Mouse (Mus musculus): ENCODE measurements at regions not wholly inside any gene's neighbourhood (a gene's known extent, or its start where the extent isn't known, plus 50 kb on each side); places are given as distances from the start of the nearest gene placed in this dataset.
A peak's percentile ranks its signal among the peaks of the same experiment; 100 is the strongest.

DNA sequence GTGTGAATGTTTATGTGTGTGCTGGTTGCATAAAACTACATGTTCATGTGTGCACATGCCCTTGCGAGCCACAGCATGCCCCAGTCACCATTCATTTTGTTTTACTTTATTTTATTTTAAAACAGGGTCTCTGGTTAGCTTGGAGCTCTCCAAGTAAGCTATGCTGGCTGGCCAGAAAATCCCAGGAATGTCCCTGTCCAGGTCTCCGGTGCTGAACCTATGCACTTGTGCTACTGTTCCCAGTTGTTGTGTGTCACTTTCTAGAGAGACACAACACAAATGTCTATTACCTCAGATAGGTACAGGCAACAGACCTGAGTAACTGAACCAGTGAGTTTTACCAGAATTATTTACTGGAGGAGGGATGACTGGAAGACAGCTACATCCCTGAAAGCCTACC is 530.4 kb upstream of the Castor2 start:
- WGBS: 91% methylated on average over 2 of the region's 2 CpGs
- H3K9ac ChIP-seq: no peak overlapping the region
- H3K4me2 ChIP-seq: no peak overlapping the region
- no peaks in the 10 kb centered on the region for H3K36me3 ChIP-seq
- no peak overlapping the region for H3K4me3 ChIP-seq
- peaks cover 18% of the 10 kb centered on the region for H3K4me1 ChIP-seq (replicated peaks)
- no peak for ATAC-seq (ENCODE audit: low read depth)
- H3K27ac ChIP-seq (replicated peaks): no peak overlapping the region
- no peaks in the 10 kb centered on the region for H3K9me3 ChIP-seq
- no peaks in the 10 kb centered on the region for H3K27me3 ChIP-seq

DNA sequence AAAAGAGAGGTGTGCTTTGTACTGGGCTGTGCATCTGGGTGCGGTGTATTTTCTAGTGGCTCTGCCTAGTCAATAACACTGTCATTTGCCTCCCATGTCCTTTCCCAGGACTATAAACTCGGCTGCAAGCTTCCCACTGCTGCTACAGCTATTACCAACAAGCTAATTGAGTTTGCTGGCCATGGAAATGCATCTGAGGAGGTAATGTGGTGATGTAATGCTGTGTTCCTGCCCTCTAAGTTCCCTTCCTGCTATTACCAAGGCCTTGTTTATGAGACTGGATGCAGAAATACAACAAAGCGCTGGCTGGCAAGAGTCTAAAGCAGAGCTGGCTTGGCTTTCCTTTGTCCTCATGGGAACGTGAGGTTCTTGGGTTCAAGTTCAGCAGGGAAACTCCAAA is 533.0 kb upstream of the Castor2 start:
- ATAC-seq (ENCODE audit: low read depth): no peak
- no peaks in the 10 kb centered on the region for H3K27me3 ChIP-seq

DNA sequence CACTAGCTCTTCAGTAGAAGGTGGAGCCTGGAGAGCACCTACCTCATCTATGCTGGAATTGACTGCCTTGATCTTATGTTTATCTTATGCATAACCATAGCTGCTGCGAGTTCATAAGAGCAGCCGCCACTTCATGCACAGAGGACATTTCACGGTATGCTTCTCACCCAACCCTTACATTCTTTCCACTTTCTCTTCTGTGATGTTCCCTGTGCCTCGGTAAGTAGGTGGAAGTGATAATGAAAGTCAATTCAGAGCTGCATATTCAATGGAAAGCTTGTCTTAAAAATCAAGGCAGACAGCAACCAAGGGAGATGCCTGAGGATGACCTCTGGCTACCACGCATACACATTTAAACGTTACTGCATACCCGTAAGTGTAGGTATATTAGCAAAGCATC is 548.9 kb upstream of the Castor2 start:
- WGBS: 91% methylated on average over 7 of the region's 7 CpGs
- no peak overlapping the region for H3K4me3 ChIP-seq
- no peaks in the 10 kb centered on the region for H3K4me1 ChIP-seq (replicated peaks)
- H3K27ac ChIP-seq (replicated peaks): no peak overlapping the region
- no peaks in the 10 kb centered on the region for H3K36me3 ChIP-seq
- ATAC-seq (ENCODE audit: low read depth): no peak
- no peaks in the 10 kb centered on the region for H3K27me3 ChIP-seq
- no peak overlapping the region for H3K9ac ChIP-seq
- H3K9me3 ChIP-seq: no peaks in the 10 kb centered on the region
- H3K4me2 ChIP-seq: no peak overlapping the region

More for the DNA sequence above, 533.0 kb upstream of the Castor2 start:
- Histone ChIP-seq H3K4me2 (no peak overlapping the region), H3K4me3 (no peak overlapping the region), H3K9ac (no peak overlapping the region), H3K27ac (replicated peaks) (no peak overlapping the region), H3K9me3 (no peaks in the 10 kb centered on the region), H3K36me3 (no peaks in the 10 kb centered on the region), H3K4me1 (replicated peaks) (peaks cover 18% of the 10 kb centered on the region)
- 67% methylated on average over 4 of the region's 4 CpGs for WGBS

DNA sequence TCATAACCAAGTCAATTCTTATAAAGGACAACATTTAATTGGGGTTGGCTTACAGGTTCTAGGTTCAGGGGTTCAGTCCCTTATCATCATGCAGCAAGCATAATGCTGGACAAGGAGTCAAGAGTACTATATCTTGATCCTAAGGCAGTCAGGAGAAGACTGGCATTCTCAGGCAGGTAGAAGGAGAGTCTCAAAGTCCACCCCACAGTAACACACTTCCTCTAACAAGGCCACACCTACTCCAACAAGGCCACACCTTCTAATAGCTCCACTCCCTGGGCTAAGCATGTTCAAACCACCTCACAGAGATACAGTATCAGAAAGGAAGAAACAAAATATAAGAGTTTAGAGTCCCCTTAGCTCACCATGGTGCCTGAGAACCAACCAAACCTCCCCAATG is 557.3 kb upstream of the Castor2 start:
- no peaks in the 10 kb centered on the region for H3K27me3 ChIP-seq
- no peak overlapping the region for H3K9ac ChIP-seq
- no peak for ATAC-seq (ENCODE audit: low read depth)
- no peaks in the 10 kb centered on the region for H3K36me3 ChIP-seq
- H3K27ac ChIP-seq (replicated peaks): no peak overlapping the region
- no peak overlapping the region for H3K4me2 ChIP-seq
- no peak overlapping the region for H3K4me3 ChIP-seq
- H3K4me1 ChIP-seq (replicated peaks): no peaks in the 10 kb centered on the region
- H3K9me3 ChIP-seq: 0 out of 2 replicates have a peak, but pooled peaks cover 4% of the 10 kb centered on the region

DNA sequence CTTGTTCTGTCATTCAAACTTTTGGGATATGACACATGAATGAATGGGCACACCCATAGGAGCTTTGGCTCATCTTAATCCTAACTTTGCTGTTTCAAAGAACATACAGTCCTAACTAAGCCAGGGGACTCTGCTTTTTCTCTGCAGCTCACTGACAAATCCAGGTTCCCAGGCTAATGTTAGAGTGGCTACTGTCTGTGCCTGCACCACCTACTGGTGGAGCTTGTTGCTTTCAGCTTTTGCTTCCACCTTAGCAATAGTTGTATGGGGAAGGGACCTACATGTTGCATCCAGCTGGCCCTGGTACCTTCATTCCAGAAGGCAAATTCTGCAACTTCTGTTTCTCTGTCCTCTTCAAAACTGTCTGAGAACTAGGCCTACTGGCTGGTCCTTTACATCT is 566.8 kb upstream of the Castor2 start:
- Histone ChIP-seq H3K9ac (no peak overlapping the region), H3K9me3 (0 out of 2 replicates have a peak, but pooled peaks cover 4% of the 10 kb centered on the region), H3K4me1 (replicated peaks) (no peaks in the 10 kb centered on the region), H3K4me3 (no peak overlapping the region), H3K27me3 (no peaks in the 10 kb centered on the region), H3K27ac (replicated peaks) (no peak overlapping the region), H3K4me2 (no peak overlapping the region), H3K36me3 (no peaks in the 10 kb centered on the region)
- ATAC-seq (ENCODE audit: low read depth): no peak

DNA sequence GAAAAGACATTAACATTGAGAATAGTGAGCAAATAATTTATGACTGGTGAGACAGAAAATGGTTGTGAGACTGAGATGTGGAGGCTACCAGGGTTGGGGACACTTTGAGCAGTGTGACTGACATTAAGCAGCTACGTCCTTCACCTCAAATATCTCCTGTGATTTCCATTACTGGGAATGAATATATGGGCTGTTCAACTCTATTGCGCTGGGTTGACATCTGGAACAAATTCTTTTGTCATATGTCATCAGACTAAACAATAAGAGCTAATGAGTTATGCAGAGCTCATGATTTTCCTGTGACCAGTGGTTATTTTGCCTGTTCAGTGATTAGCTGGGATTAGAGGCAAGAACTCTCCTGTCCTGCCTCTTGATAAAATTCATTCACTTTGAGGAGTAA is 593.9 kb upstream of the Castor2 start:
- WGBS: 53% methylated on average over 2 of the region's 2 CpGs
- ATAC-seq (ENCODE audit: low read depth): no peak
- no peak overlapping the region for H3K9ac ChIP-seq

DNA sequence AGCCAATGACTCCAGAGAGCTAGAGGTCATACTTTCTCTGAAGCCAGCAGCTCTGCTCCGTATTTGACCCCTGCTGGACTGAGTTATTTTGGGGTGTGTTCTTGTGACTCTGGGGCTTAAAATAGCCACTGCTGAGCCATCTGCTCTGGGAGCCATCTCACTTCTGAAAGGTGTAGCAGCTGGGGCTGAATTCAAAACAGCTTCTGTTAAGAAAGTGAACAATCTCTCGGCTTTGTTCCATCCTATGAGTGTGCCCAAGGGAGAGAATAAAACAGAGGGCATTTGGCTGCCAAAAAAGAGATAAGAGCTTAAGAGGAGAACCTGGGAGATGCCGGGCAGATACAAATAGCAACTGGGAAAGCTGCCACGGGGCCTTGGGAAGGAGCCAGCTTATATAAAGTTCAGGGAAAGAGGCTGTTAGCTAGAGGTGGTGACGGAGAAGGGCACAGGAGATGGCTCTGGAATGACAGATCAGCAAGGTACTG is 611.7 kb upstream of the Castor2 start:
- no peak for ATAC-seq (ENCODE audit: low read depth)
- H3K36me3 ChIP-seq: peaks cover 3% of the 10 kb centered on the region; the same call in 1 of the 2 replicates
- 38% methylated on average over 5 of the region's 5 CpGs for WGBS
- H3K27me3 ChIP-seq: no peaks in the 10 kb centered on the region
- H3K27ac ChIP-seq (replicated peaks): no peak overlapping the region
- H3K9me3 ChIP-seq: no peaks in the 10 kb centered on the region
- no peak overlapping the region for H3K4me2 ChIP-seq
- H3K9ac ChIP-seq: no peak overlapping the region
- H3K4me1 ChIP-seq (replicated peaks): peaks cover 11% of the 10 kb centered on the region
- H3K4me3 ChIP-seq: no peak overlapping the region

More for the DNA sequence above, 593.9 kb upstream of the Castor2 start:
- Histone ChIP-seq H3K4me2 (no peak overlapping the region), H3K27ac (replicated peaks) (no peak overlapping the region), H3K4me1 (replicated peaks) (no peaks in the 10 kb centered on the region), H3K27me3 (no peaks in the 10 kb centered on the region), H3K9me3 (no peaks in the 10 kb centered on the region), H3K36me3 (no peaks in the 10 kb centered on the region), H3K4me3 (no peak overlapping the region)

DNA sequence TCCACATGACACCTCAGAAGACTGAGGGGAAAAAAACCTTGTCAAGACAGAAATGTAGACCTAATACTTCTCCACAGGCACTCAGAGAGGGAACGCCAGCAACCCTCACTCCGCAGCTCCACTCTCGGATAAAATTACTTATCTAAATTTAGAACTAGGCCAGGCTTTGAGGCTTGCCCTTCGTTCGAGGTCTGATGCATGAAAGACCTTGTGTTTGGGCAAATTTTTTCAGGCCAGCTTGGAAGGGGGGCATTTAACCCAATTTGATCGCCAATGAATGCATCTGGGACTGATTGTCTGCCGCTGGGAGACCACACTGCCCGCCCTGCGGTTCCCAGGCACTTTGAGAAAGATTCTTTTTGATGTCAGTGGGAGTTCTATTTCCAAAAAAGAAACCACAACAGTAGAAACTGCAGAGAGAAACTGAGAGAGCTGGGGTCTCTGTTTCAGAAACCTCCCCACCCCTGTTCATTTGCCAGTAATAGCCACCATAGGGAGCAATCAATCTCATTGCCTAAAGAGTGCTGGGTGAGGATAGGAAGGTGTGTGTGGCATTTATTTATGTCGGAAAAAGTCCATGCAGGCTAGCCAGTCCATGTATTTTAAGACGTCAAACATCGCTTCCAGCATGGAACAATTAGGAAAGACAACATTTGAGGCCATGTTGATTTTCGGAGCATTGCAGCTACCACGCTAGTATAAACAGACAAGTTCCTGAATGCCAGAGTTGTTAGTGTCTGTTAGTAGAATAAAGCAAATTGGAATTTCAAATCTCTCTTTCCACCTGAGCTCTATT is 617.0 kb upstream of the Castor2 start:
- Histone ChIP-seq H3K27me3 (no peaks in the 10 kb centered on the region), H3K4me1 (replicated peaks) (peaks cover 11% of the 10 kb centered on the region), H3K36me3 (peaks cover 3% of the 10 kb centered on the region; the same call in 1 of the 2 replicates), H3K4me2 (no peak overlapping the region), H3K27ac (replicated peaks) (no peak overlapping the region), H3K4me3 (no peak overlapping the region), H3K9me3 (no peaks in the 10 kb centered on the region), H3K9ac (no peak overlapping the region)
- 50% methylated on average over 14 of the region's 14 CpGs for WGBS
- no peak for ATAC-seq (ENCODE audit: low read depth)

DNA sequence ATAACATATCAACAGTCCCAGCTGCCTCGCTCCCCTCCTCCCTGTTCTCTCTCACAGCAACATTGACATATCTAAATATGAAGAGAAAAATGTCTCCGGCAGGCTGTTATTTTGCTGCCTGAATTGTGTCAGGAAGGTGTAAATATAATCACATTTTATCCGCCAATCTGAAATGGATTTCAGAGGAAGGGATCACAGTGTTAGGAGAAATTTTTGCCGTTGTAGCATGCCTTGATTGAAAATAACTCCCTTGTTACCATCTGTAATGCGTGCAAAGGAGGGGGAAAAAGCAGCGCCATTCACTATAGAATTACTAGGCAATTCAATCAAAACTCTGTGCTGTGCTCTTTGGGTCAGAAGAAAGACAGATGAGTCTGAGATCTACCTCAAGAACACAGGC is 620.3 kb upstream of the Castor2 start:
- Histone ChIP-seq H3K9ac (no peak overlapping the region), H3K27ac (replicated peaks) (no peak overlapping the region), H3K36me3 (no peaks in the 10 kb centered on the region), H3K27me3 (no peaks in the 10 kb centered on the region), H3K9me3 (no peaks in the 10 kb centered on the region), H3K4me3 (no peak overlapping the region), H3K4me1 (replicated peaks) (peaks cover 11% of the 10 kb centered on the region), H3K4me2 (no peak overlapping the region)
- ATAC-seq (ENCODE audit: low read depth): no peak
- WGBS: 84% methylated on average over 6 of the region's 6 CpGs

DNA sequence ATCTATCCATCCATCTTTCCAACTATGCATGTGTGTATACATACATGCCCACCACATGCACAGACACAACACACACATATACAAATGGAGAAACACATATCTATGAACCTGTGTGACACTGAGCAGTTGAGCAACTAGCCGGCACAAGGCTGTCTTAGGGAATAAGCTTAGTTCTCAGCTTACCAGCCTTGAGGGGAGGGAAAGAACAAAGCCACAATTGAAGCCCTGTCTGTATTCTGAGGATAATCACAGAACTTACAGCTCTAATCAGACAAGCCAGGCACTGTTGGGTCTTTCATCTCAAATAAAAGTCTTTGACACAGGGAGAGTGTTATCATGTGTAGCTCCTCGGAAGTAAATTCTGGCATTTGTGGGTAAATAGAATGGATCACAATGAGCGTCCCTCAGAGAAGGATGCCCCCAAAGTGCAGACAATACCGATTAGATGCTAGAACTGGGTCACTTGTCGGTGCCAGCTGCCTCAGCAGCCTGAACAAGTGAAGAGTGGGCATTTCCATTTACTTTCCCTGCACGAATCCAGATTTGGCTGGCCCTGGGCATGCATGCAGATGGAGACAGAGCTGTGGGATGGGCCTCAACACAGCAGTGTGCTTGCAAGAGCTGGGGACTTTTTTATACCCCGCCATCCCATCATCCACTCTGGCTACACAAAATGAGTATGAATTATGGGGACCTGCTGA is 646.0 kb upstream of the Castor2 start:
- no peaks in the 10 kb centered on the region for H3K9me3 ChIP-seq
- peak; percentile 89 for ATAC-seq (ENCODE audit: low read depth)
- 30% methylated on average over 7 of the region's 7 CpGs for WGBS
- H3K36me3 ChIP-seq: no peaks in the 10 kb centered on the region
- H3K9ac ChIP-seq: no peak overlapping the region
- no peak overlapping the region for H3K4me2 ChIP-seq
- H3K4me3 ChIP-seq: no peak overlapping the region
- H3K27ac ChIP-seq (replicated peaks): no peak overlapping the region; the same call in 1 of the 2 replicates
- no peaks in the 10 kb centered on the region for H3K27me3 ChIP-seq
- peaks cover 11% of the 10 kb centered on the region for H3K4me1 ChIP-seq (replicated peaks)

DNA sequence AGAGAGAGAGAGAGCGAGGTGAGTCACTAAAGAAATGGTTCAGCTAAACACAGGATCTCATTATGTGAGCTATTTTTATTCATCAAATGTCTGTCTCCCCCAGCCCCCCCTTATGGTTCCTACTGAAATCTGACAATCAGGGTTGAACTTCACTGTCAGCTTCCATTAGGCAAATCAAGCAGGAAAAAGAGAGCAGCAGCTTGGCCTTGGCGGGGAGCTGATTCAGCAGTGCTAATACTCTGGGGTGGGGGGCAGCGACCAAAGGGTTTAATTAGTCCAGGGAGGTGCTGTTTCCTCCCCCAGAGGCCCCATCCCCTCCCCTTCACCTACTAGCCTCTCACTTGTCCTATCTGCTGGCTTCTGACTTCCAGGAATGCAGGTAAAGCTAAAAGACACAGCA is 649.6 kb upstream of the Castor2 start:
- Histone ChIP-seq H3K9me3 (no peaks in the 10 kb centered on the region), H3K9ac (no peak overlapping the region), H3K27me3 (no peaks in the 10 kb centered on the region), H3K4me2 (no peak overlapping the region), H3K4me1 (replicated peaks) (peaks cover 11% of the 10 kb centered on the region), H3K36me3 (no peaks in the 10 kb centered on the region), H3K27ac (replicated peaks) (no peak overlapping the region), H3K4me3 (no peak overlapping the region)
- 76% methylated on average over 3 of the region's 3 CpGs for WGBS
- no peak for ATAC-seq (ENCODE audit: low read depth)

DNA sequence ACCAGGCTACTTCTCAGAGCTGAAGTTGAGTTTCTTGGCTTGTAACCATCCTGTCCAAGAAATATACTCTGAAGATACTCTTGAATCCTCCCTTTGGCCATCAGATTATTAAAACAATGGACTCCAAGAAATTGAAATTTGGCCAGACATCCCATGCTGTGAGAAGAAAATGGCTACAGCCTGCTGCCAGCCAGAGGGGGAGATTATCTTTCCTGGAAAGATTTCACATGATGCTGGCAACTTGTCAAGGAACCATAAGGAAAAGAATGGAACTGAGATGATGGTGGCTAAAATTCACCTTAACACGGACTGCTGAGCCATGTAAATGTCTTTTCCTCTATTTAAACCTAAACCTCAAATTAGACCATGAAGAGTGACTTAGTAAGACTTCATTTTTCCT is 698.7 kb upstream of the Castor2 start:
- no peak for ATAC-seq (ENCODE audit: low read depth)
- Histone ChIP-seq H3K36me3 (no peaks in the 10 kb centered on the region), H3K27me3 (no peaks in the 10 kb centered on the region), H3K4me3 (no peak overlapping the region), H3K9me3 (no peaks in the 10 kb centered on the region), H3K4me1 (replicated peaks) (no peaks in the 10 kb centered on the region), H3K9ac (no peak overlapping the region), H3K27ac (replicated peaks) (no peak overlapping the region), H3K4me2 (no peak overlapping the region)
- WGBS: 53% methylated on average over 1 of the region's 1 CpGs

All from neural tube, embryonic 13.5 days (tissue).